Mouse (Mus musculus) limb, embryonic 15.5 days (tissue): ENCODE data around the gene Slc13a5. TPM values are rescaled to one million over a fixed set of nuclear protein-coding genes. Genes with fewer than 3 reads are reported as not detected.

Experiments
- ATAC-seq: fragments of 200-750 bp; cut with Nextera tagmentation; 2 replicates; pipeline ENCODE4 v1.8.0; 2017; ENCODE audit warnings: low read depth, moderate TSS enrichment; ENCODE audit not compliant: insufficient number of reproducible peaks, low FRiP score, low TSS enrichment
- H3K27ac ChIP-seq: fragments of 300-500 bp; sonication (generic); 2 replicates; pipeline ENCODE4 v1.5.1; 2015; ENCODE audit warnings: moderate library complexity, mild to moderate bottlenecking, inconsistent platforms
- H3K27me3 ChIP-seq: fragments of 300-500 bp; sonication (generic); 2 replicates; pipeline ENCODE4 v1.6.1; 2015; ENCODE audit warnings: inconsistent platforms
- H3K36me3 ChIP-seq: fragments of 300-500 bp; sonication (generic); 2 replicates; pipeline ENCODE4 v1.6.1; 2015; ENCODE audit warnings: inconsistent platforms
- H3K4me1 ChIP-seq: fragments of 300-500 bp; sonication (generic); 2 replicates; pipeline ENCODE4 v1.6.1; 2015; ENCODE audit warnings: inconsistent platforms
- H3K4me2 ChIP-seq: fragments of 300-500 bp; sonication (generic); 2 replicates; pipeline ENCODE4 v1.6.1; 2015; ENCODE audit warnings: mild to moderate bottlenecking, inconsistent platforms
- H3K4me3 ChIP-seq: fragments of 300-500 bp; sonication (generic); 2 replicates; pipeline ENCODE4 v1.5.1; 2015; ENCODE audit warnings: mild to moderate bottlenecking, inconsistent platforms
- H3K9ac ChIP-seq: fragments of 300-500 bp; sonication (generic); 2 replicates; pipeline ENCODE4 v1.6.1; 2015; ENCODE audit warnings: inconsistent platforms
- H3K9me3 ChIP-seq: fragments of 300-500 bp; sonication (generic); 2 replicates; pipeline ENCODE4 v1.6.1; 2016; ENCODE audit warnings: inconsistent platforms
- WGBS: fragments of 180-500 bp; shearing (Covaris S2); methylation state at CpG from one replicate; pipeline ENCODE4 v1.1.7; 2015; 5-methylcytosine and 5-hydroxymethylcytosine counted together
- polyA plus RNA-seq: library from polyadenylated mRNA; unstranded; fragments of >200 nt; fragmentation: Nextera tagmentation; extraction: Ambion mirVana; gene quantifications from 2 replicates; pipeline ENCODE4 v1.2.1, GENCODE M21; 2015

Slc13a5 gene
- polyA plus RNA-seq, 1 experiment from 2014 or later, result 3.2 TPM

- Histone ChIP-seq H3K4me3 (no peak overlapping the region), H3K36me3 (no peaks in the 10 kb centered on the region), H3K9ac (no peak overlapping the region), H3K4me1 (no peaks in the 10 kb centered on the region), H3K4me2 (no peak overlapping the region), H3K9me3 (no peaks in the 10 kb centered on the region), H3K27ac (no peak overlapping the region), H3K27me3 (peaks cover 4% of the 10 kb centered on the region; the same call in 1 of the 2 replicates)
- 55% methylated on average over 8 of the region's 8 CpGs for WGBS
- ATAC-seq, result no peak
Measured at GRCm38 (mm10) chr11:72245196-72245753, 21.7 kb downstream of the Slc13a5 start.

DNA sequence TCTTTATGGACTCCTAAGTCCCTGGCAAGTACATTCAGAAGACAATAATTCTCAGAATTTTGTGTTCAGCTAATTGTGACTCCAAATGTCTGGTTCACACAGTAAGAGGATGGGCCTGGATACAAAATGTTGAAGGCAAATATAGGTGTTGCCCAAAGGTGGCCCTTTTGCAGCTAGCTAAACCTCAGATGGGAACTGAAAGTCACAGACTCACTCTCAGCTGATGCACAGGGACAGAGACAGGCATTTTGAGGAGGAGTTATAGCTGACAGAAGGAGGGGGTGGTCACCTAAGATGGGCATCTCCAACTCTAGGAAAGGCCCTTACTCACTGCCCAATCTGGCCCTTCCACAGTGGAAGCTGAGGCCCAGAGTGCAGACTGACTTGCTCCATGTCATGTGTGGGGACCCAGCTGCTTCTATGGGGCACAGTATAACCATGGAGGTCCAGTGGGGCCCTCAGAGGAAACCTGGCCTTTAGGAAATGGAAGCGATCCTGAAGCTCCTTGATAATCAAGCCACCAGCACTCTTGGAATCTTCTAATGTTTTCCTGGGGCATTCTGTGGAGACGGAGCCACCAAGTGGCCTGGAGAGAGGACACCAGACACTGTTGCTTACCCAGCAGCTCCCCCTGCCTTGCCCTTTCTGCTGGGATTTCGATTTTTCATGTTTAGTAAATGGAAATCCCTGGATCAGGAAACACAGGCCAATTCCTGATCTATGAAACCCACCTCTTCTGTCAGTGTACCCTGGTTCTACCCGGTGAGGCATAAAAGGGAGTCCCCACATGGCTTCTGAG is 26.8 kb downstream of the Slc13a5 start:
- ATAC-seq, result no peak
- Histone ChIP-seq H3K4me3 (no peak overlapping the region), H3K9ac (no peak overlapping the region), H3K27ac (no peak overlapping the region), H3K9me3 (no peaks in the 10 kb centered on the region), H3K4me2 (no peak overlapping the region), H3K4me1 (no peaks in the 10 kb centered on the region), H3K27me3 (no peaks in the 10 kb centered on the region), H3K36me3 (no peaks in the 10 kb centered on the region)
- WGBS, result 67% methylated on average over 4 of the region's 4 CpGs

- H3K4me2 ChIP-seq, result no peak overlapping the region
- WGBS, result 56% methylated on average over 5 of the region's 5 CpGs
- H3K27me3 ChIP-seq, result no peaks in the 10 kb centered on the region
- H3K36me3 ChIP-seq, result no peaks in the 10 kb centered on the region
- no peak overlapping the region for H3K4me3 ChIP-seq
- H3K27ac ChIP-seq, result no peak overlapping the region
- H3K4me1 ChIP-seq, result no peaks in the 10 kb centered on the region
- no peaks in the 10 kb centered on the region for H3K9me3 ChIP-seq
- H3K9ac ChIP-seq, result no peak overlapping the region
- no peak for ATAC-seq
Measured at GRCm38 (mm10) chr11:72234013-72234412, 33.0 kb downstream of the Slc13a5 start.

DNA sequence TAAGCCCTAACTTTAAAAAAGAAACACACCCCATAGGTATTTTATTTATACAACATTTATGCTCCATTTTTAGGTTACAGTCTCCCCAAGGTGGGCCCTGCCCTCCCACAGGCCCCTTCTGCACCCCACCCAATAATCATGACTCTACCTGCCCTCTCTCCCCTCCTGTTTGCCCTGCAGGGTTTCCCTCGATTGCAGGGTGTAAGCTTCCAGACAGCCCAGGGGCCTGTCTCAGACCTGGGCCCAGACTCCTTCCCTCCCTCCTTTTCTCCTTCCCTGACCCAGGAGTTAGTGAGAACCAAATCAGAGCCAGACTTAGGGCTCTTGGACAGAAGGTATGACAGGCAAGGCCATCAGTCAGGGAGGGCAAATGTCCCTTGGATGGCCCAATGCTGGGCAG is 34.0 kb downstream of the Slc13a5 start:
- WGBS, result 57% methylated on average over 1 of the region's 1 CpGs
- no peaks in the 10 kb centered on the region for H3K27me3 ChIP-seq
- no peak overlapping the region for H3K4me2 ChIP-seq
- no peaks in the 10 kb centered on the region for H3K9me3 ChIP-seq
- no peak overlapping the region for H3K9ac ChIP-seq
- no peak overlapping the region for H3K27ac ChIP-seq
- no peaks in the 10 kb centered on the region for H3K4me1 ChIP-seq
- no peaks in the 10 kb centered on the region for H3K36me3 ChIP-seq
- no peak overlapping the region for H3K4me3 ChIP-seq
- no peak for ATAC-seq

DNA sequence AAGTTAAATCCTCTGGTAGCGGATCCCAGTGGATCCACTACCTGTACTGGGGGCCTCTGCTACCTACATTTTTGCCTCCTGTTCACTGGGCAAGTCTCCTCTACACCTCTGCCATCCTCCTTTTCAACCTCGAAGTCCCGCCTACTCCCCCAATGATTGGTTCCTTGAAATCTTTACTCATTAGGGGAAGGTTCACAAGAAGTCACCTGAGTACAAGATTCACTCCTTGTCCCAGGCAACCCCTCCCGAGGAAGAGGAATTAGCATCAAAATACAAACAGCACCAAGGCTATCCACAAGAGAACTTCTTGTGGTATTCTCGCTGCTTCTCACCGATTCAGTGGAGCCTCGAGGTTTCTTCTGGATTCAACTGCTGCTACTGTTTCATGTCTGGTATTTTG is 35.0 kb downstream of the Slc13a5 start:
- Histone ChIP-seq H3K4me2 (no peak overlapping the region), H3K4me3 (no peak overlapping the region), H3K4me1 (no peaks in the 10 kb centered on the region), H3K36me3 (no peaks in the 10 kb centered on the region), H3K27me3 (no peaks in the 10 kb centered on the region), H3K9ac (no peak overlapping the region), H3K27ac (no peak overlapping the region), H3K9me3 (no peaks in the 10 kb centered on the region)
- 87% methylated on average over 7 of the region's 7 CpGs for WGBS
- ATAC-seq, result no peak

- H3K4me2 ChIP-seq, result no peak overlapping the region
- H3K4me3 ChIP-seq, result no peak overlapping the region
- H3K9ac ChIP-seq, result no peak overlapping the region
- no peaks in the 10 kb centered on the region for H3K4me1 ChIP-seq
- H3K27me3 ChIP-seq, result no peaks in the 10 kb centered on the region
- 80% methylated on average over 4 of the region's 4 CpGs for WGBS
- no peak for ATAC-seq
- H3K9me3 ChIP-seq, result no peaks in the 10 kb centered on the region
- H3K36me3 ChIP-seq, result no peaks in the 10 kb centered on the region
- H3K27ac ChIP-seq, result no peak overlapping the region
Measured at GRCm38 (mm10) chr11:72228513-72228912, 38.5 kb downstream of the Slc13a5 start.

DNA sequence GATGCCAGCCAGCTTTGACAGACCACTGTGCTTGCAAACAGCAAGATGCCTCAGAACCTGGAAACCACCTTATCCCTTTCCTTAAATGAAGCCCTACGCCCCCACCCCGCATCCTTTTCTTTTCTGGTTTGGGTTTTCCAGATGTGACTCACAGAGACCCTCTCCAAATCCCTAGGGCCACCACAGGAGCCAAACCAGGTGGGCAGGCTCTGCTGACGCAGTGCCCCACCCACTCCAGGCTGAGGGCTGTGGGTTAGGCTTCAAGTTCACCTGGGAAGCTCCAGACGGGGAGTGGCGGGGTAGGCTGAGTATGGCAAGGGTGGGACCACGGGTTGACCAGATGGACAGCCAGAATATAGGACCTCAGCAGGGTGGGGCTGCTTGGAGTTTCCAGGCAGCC is 40.1 kb downstream of the Slc13a5 start:
- Histone ChIP-seq H3K4me2 (no peak overlapping the region), H3K36me3 (no peaks in the 10 kb centered on the region), H3K27me3 (no peaks in the 10 kb centered on the region), H3K4me3 (no peak overlapping the region), H3K4me1 (no peaks in the 10 kb centered on the region), H3K9me3 (no peaks in the 10 kb centered on the region), H3K27ac (no peak overlapping the region), H3K9ac (no peak overlapping the region)
- ATAC-seq, result no peak
- WGBS, result 80% methylated on average over 6 of the region's 6 CpGs

DNA sequence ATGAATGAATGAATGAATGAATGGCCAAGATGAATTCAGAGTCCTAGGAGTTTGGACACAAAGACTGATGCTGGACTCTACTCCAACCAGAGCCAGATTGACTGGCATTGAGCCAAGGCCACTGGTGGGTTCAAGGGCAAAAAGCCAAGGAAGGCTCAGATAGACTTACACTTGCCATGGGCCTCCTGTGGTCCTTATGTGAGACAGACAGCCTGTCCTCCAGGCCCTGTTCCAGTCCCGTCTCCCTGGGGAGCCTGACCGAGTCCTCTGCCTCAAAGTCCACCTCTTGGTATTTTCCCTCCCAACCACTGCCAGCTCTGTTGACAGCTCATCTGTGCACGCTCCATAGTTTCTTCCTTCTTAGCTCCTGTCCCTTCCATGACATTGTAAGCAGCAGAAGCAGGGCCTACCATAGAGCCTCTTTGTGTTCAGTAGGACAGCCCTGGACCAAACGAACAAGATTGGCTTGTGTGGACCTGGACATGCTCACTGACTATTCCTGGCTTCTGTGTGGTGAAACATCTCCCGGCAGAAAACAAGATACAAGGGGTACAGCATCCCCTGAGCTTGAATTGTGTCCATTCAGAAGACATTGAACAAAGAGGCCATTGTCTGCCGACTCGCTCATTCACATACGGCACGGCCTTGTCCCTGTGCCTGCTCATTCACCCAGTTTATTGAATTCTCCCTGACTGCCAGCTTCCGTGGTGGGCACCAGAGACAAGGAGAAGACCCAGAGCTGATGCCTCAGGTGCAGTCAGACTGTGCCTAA is 40.8 kb downstream of the Slc13a5 start:
- Histone ChIP-seq H3K36me3 (no peaks in the 10 kb centered on the region), H3K4me3 (no peak overlapping the region), H3K9me3 (no peaks in the 10 kb centered on the region), H3K4me1 (no peaks in the 10 kb centered on the region), H3K9ac (no peak overlapping the region), H3K27ac (no peak overlapping the region), H3K4me2 (no peak overlapping the region), H3K27me3 (no peaks in the 10 kb centered on the region)
- 71% methylated on average over 10 of the region's 10 CpGs for WGBS
- no peak for ATAC-seq

GRCm38 (mm10) chr11:72224865-72225264 is 42.2 kb downstream of the Slc13a5 start:
- no peak overlapping the region for H3K4me3 ChIP-seq
- H3K36me3 ChIP-seq, result no peaks in the 10 kb centered on the region
- no peaks in the 10 kb centered on the region for H3K4me1 ChIP-seq
- H3K9me3 ChIP-seq, result no peaks in the 10 kb centered on the region
- no peak overlapping the region for H3K27ac ChIP-seq
- H3K4me2 ChIP-seq, result no peak overlapping the region
- no peak for ATAC-seq
- no peaks in the 10 kb centered on the region for H3K27me3 ChIP-seq
- WGBS, result 12% methylated on average over 5 of the region's 5 CpGs
- H3K9ac ChIP-seq, result no peak overlapping the region

DNA sequence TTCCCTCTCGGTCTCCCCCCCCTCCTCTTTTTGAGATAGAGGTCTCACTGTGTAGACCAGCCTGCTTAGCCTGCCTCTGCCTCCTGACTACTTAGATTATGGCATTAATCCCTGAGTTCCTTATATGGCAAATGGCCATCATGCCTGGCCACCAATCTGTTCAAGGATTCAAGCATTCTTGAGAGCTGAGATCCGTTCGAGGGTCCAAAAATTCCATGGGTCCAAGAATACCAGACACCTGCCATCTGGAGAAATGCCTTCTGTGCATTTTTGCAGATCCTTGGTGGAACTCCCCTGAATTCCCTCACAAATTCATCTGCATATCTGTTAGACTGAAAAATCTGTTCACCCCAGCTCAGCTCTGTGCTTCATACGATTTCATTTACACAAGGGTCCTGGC is 43.6 kb downstream of the Slc13a5 start:
- Histone ChIP-seq H3K9me3 (no peaks in the 10 kb centered on the region), H3K4me1 (no peaks in the 10 kb centered on the region), H3K9ac (no peak overlapping the region), H3K27ac (no peak overlapping the region), H3K36me3 (no peaks in the 10 kb centered on the region), H3K27me3 (no peaks in the 10 kb centered on the region), H3K4me3 (no peak overlapping the region), H3K4me2 (no peak overlapping the region)
- ATAC-seq, result no peak
- WGBS, result 77% methylated on average over 4 of the region's 4 CpGs

DNA sequence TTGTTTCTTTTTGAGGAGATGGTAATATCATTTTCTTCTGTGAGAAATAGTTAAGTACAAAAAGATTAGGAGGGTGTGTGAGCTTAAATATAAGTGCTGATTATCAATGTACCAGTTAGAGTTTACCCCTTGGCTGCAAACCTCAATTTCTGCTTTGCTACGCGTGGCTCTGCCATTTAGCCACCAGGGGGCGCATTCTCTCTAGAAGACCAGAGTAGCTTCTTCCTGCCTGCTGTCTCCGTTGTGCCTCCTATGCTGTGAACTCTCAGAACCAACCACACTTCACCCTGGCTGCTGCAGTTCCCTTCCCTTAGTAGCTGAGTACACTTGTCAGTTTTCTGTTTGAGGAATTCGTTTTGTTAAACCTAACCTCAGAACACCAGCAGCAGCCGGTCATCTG is 45.7 kb downstream of the Slc13a5 start:
- H3K4me1 ChIP-seq, result peaks cover 6% of the 10 kb centered on the region; the same call in 1 of the 2 replicates
- WGBS, result 18% methylated on average over 6 of the region's 6 CpGs
- no peak overlapping the region for H3K4me2 ChIP-seq
- no peaks in the 10 kb centered on the region for H3K27me3 ChIP-seq
- no peak for ATAC-seq
- H3K27ac ChIP-seq, result no peak overlapping the region
- no peaks in the 10 kb centered on the region for H3K9me3 ChIP-seq
- no peak overlapping the region for H3K4me3 ChIP-seq
- no peak overlapping the region for H3K9ac ChIP-seq
- no peaks in the 10 kb centered on the region for H3K36me3 ChIP-seq

GRCm38 (mm10) chr11:72217116-72217515 is 49.9 kb downstream of the Slc13a5 start:
- H3K27ac ChIP-seq, result no peak overlapping the region
- no peak for ATAC-seq
- H3K36me3 ChIP-seq, result peaks cover 3% of the 10 kb centered on the region
- peaks cover 13% of the 10 kb centered on the region for H3K4me1 ChIP-seq
- H3K9me3 ChIP-seq, result no peaks in the 10 kb centered on the region
- no peak overlapping the region for H3K4me2 ChIP-seq
- WGBS, result 81% methylated on average over 5 of the region's 5 CpGs
- no peak overlapping the region for H3K4me3 ChIP-seq
- no peaks in the 10 kb centered on the region for H3K27me3 ChIP-seq
- no peak overlapping the region for H3K9ac ChIP-seq
